Mouse (Mus musculus) spleen, adult 2 months (tissue): ENCODE results near the gene Zfp385b.

Experiments used
- CTCF ChIP-seq: fragments of 200-500 bp; IDR thresholded peaks from 2 replicates; pipeline ENCODE4 v1.5.1; 2011; ENCODE audit warnings: mild to moderate bottlenecking, inconsistent platforms; ENCODE audit not compliant: insufficient read depth, insufficient read length, insufficient replicate concordance; ENCODE audit errors: extremely low read depth
- POLR2A ChIP-seq: fragments of 200-500 bp; IDR thresholded peaks from 2 replicates; pipeline ENCODE4 v1.6.1; 2011; ENCODE audit warnings: low read depth, low read length, inconsistent platforms

- TF ChIP-seq POLR2A (no peak), CTCF (no peak)
Measured at GRCm38 (mm10) chr2:77703080-77703479, 116.4 kb downstream of the Zfp385b start.
